Mouse (Mus musculus) stomach, postnatal 0 days (tissue): ENCODE results near the gene Dlg2. TPM values are rescaled to one million over a fixed set of nuclear protein-coding genes. Genes with fewer than 3 reads are reported as not detected.
A peak's percentile ranks its signal among the peaks of the same experiment; 100 is the strongest.

ENCODE experiments used
- ATAC-seq: fragments of 200-750 bp; cut with Nextera tagmentation; 2 replicates; pipeline ENCODE4 v1.8.0; 2017; ENCODE audit not compliant: low FRiP score, low TSS enrichment
- DNase-seq: peaks from one replicate; pipeline ENCODE4 v3.0.0-alpha.2; 2016; ENCODE audit warnings: low spot score
- H3K27ac ChIP-seq: fragments of 300-500 bp; sonication (generic); replicated peaks from 2 replicates; pipeline ENCODE4 v1.5.1; 2014; ENCODE audit warnings: mild to moderate bottlenecking, control low read depth
- H3K27me3 ChIP-seq: fragments of 300-500 bp; sonication (generic); 2 replicates; pipeline ENCODE4 v1.6.1; 2014; ENCODE audit warnings: low read length; ENCODE audit not compliant: control insufficient read depth, insufficient read depth
- H3K36me3 ChIP-seq: fragments of 300-500 bp; sonication (generic); 2 replicates; pipeline ENCODE4 v1.6.1; 2014; ENCODE audit warnings: low read length, mixed read lengths; ENCODE audit not compliant: control insufficient read depth, insufficient read depth
- H3K4me1 ChIP-seq: fragments of 300-500 bp; sonication (generic); replicated peaks from 2 replicates; pipeline ENCODE4 v1.6.1; 2014; ENCODE audit warnings: antibody characterized with exemption; ENCODE audit not compliant: control insufficient read depth, insufficient read depth
- H3K4me2 ChIP-seq: fragments of 300-500 bp; sonication (generic); replicated peaks from 2 replicates; pipeline ENCODE4 v1.6.1; 2014; ENCODE audit warnings: low read depth, mild to moderate bottlenecking, control low read depth, moderate library complexity
- H3K4me3 ChIP-seq: fragments of 300-500 bp; sonication (generic); 2 replicates; pipeline ENCODE4 v1.5.1; 2014; ENCODE audit warnings: low read depth, low read length, control low read depth
- H3K9ac ChIP-seq: fragments of 300-500 bp; sonication (generic); 2 replicates; pipeline ENCODE4 v1.6.1; 2014; ENCODE audit warnings: mild to moderate bottlenecking, low read length, control low read depth, mixed read lengths
- H3K9me3 ChIP-seq: fragments of 300-500 bp; sonication (generic); 2 replicates; pipeline ENCODE4 v1.6.1; 2016; ENCODE audit warnings: low read length; ENCODE audit not compliant: control insufficient read depth
- CTCF ChIP-seq: IDR thresholded peaks from 2 replicates; pipeline ENCODE4 v1.5.1; 2016; ENCODE audit warnings: antibody characterized with exemption, low read depth, mild to moderate bottlenecking, moderate library complexity
- EP300 ChIP-seq: optimal IDR thresholded peaks from 2 replicates; pipeline ENCODE3; 2016; ENCODE audit warnings: antibody characterized with exemption
- WGBS: fragments of 180-500 bp; shearing (Covaris S2); extraction: QIAGEN DNeasy Blood & Tissue Kit; methylation state at CpG from one replicate; pipeline ENCODE4 v1.1.7; 2014; 5-methylcytosine and 5-hydroxymethylcytosine counted together
- polyA plus RNA-seq: library from polyadenylated mRNA; unstranded; fragments of >200 nt; fragmentation: Nextera tagmentation; extraction: Ambion mirVana; gene quantifications from 2 replicates; pipeline ENCODE4 v1.2.1, GENCODE M21; 2015

The Dlg2 gene
- polyA plus RNA-seq, 1 experiment from 2014 or later: 12.8 TPM

- ATAC-seq: no peak
- TF ChIP-seq CTCF: no peak
- no peak for TF ChIP-seq EP300
- Histone ChIP-seq H3K4me1 (no peaks in the 10 kb centered on the region), H3K4me2 (no peak overlapping the region), H3K36me3 (no peaks in the 10 kb centered on the region), H3K4me3 (no peak overlapping the region), H3K27me3 (no peaks in the 10 kb centered on the region), H3K9me3 (no peaks in the 10 kb centered on the region), H3K9ac (no peak overlapping the region), H3K27ac (no peak overlapping the region)
- no peak for DNase-seq
- 72% methylated on average over 1 of the region's 1 CpGs for WGBS
Measured at GRCm38 (mm10) chr7:91212236-91212635, 735.8 kb downstream of the Dlg2 start.

GRCm38 (mm10) chr7:91214921-91215320 is 738.4 kb downstream of the Dlg2 start:
- no peak overlapping the region for H3K27ac ChIP-seq
- no peaks in the 10 kb centered on the region for H3K9me3 ChIP-seq
- TF ChIP-seq CTCF: no peak
- no peak for TF ChIP-seq EP300
- DNase-seq (no peak), ATAC-seq (no peak)
- no peaks in the 10 kb centered on the region for H3K36me3 ChIP-seq
- H3K9ac ChIP-seq: no peak overlapping the region
- no peak overlapping the region for H3K4me2 ChIP-seq
- no peaks in the 10 kb centered on the region for H3K27me3 ChIP-seq
- 86% methylated on average over 1 of the region's 1 CpGs for WGBS
- no peak overlapping the region for H3K4me3 ChIP-seq
- no peaks in the 10 kb centered on the region for H3K4me1 ChIP-seq

- no peak overlapping the region for H3K9ac ChIP-seq
- ATAC-seq (no peak), DNase-seq (no peak)
- H3K9me3 ChIP-seq: no peaks in the 10 kb centered on the region
- no peak overlapping the region for H3K4me2 ChIP-seq
- no peak overlapping the region for H3K27ac ChIP-seq
- 62% methylated on average over 7 of the region's 7 CpGs for WGBS
- no peaks in the 10 kb centered on the region for H3K27me3 ChIP-seq
- H3K36me3 ChIP-seq: no peaks in the 10 kb centered on the region
- no peaks in the 10 kb centered on the region for H3K4me1 ChIP-seq
- no peak for TF ChIP-seq EP300
- TF ChIP-seq CTCF: no peak
- no peak overlapping the region for H3K4me3 ChIP-seq
Measured at GRCm38 (mm10) chr7:91218321-91218987, 742.0 kb downstream of the Dlg2 start.

GRCm38 (mm10) chr7:91226442-91226841 is 750.0 kb downstream of the Dlg2 start:
- WGBS: under 1% methylated on average over 5 of the region's 5 CpGs

GRCm38 (mm10) chr7:91241718-91242117 is 765.2 kb downstream of the Dlg2 start:
- H3K9ac ChIP-seq: no peak overlapping the region
- no peaks in the 10 kb centered on the region for H3K4me1 ChIP-seq
- TF ChIP-seq EP300 (no peak), CTCF (no peak)
- DNase-seq: no peak
- H3K27ac ChIP-seq: no peak overlapping the region
- WGBS: 69% methylated on average over 4 of the region's 4 CpGs
- no peak overlapping the region for H3K4me3 ChIP-seq
- no peaks in the 10 kb centered on the region for H3K27me3 ChIP-seq
- no peaks in the 10 kb centered on the region for H3K9me3 ChIP-seq
- no peaks in the 10 kb centered on the region for H3K36me3 ChIP-seq
- no peak for ATAC-seq
- H3K4me2 ChIP-seq: no peak overlapping the region

More at GRCm38 (mm10) chr7:91226442-91226841, 750.0 kb downstream of the Dlg2 start:
- Histone ChIP-seq H3K27ac (no peak overlapping the region), H3K9me3 (no peaks in the 10 kb centered on the region), H3K4me1 (no peaks in the 10 kb centered on the region), H3K36me3 (no peaks in the 10 kb centered on the region), H3K27me3 (no peaks in the 10 kb centered on the region), H3K4me2 (no peak overlapping the region), H3K9ac (no peak overlapping the region), H3K4me3 (no peak overlapping the region)
- DNase-seq (peak; percentile 18), ATAC-seq (no peak)
- TF ChIP-seq EP300: no peak
- TF ChIP-seq CTCF: peak; percentile 89

GRCm38 (mm10) chr7:91261672-91262030 is 785.2 kb downstream of the Dlg2 start:
- under 1% methylated on average over 5 of the region's 5 CpGs for WGBS
- peak overlapping the region; percentile 35 for H3K4me3 ChIP-seq
- TF ChIP-seq CTCF (no peak), EP300 (no peak)
- H3K27me3 ChIP-seq: no peaks in the 10 kb centered on the region
- no peak for DNase-seq
- peak overlapping the region; percentile 55 for H3K4me2 ChIP-seq
- H3K27ac ChIP-seq: no peak overlapping the region
- no peaks in the 10 kb centered on the region for H3K36me3 ChIP-seq
- H3K4me1 ChIP-seq: no peaks in the 10 kb centered on the region
- no peak for ATAC-seq
- H3K9me3 ChIP-seq: no peaks in the 10 kb centered on the region
- H3K9ac ChIP-seq: no peak overlapping the region
